Mouse (Mus musculus): ENCODE data around the gene P2rx1. TPM values are rescaled to one million over a fixed set of nuclear protein-coding genes. Genes with fewer than 3 reads are reported as not detected.

The P2rx1 gene
- polyA plus RNA-seq, 1 experiment from 2014 or later, result 4.8 TPM

DNA sequence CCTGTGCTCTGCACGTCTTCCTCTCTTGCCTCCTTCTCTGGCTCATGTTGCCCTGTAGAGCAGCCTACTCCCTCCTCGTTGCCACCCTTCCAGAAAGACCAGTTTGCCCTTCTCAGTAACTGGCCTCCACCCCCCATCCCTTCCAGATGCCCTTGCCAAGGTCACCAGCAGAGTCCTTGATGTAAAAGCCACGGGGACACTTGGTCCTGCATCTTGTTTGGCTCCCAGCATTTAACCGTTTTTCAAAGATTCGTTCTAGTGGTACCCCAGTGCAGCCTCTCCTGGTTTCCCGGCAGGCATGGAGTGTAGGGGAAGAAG, 17.2 kb downstream of the P2rx1 start:
- 76% methylated on average over 6 of the region's 6 CpGs for WGBS
- no peaks in the 10 kb centered on the region for H3K36me3 ChIP-seq
- peaks cover 25% of the 10 kb centered on the region for H3K4me1 ChIP-seq
- peaks cover 83% of the 10 kb centered on the region for H3K27me3 ChIP-seq (ENCODE audit: insufficient read depth, poor library complexity, severe bottlenecking)
- DNase-seq (ENCODE audit: low spot score), result no peak
- no peak overlapping the region for H3K27ac ChIP-seq
- H3K4me3 ChIP-seq, result no peak overlapping the region
- no peaks in the 10 kb centered on the region for H3K9me3 ChIP-seq

DNA sequence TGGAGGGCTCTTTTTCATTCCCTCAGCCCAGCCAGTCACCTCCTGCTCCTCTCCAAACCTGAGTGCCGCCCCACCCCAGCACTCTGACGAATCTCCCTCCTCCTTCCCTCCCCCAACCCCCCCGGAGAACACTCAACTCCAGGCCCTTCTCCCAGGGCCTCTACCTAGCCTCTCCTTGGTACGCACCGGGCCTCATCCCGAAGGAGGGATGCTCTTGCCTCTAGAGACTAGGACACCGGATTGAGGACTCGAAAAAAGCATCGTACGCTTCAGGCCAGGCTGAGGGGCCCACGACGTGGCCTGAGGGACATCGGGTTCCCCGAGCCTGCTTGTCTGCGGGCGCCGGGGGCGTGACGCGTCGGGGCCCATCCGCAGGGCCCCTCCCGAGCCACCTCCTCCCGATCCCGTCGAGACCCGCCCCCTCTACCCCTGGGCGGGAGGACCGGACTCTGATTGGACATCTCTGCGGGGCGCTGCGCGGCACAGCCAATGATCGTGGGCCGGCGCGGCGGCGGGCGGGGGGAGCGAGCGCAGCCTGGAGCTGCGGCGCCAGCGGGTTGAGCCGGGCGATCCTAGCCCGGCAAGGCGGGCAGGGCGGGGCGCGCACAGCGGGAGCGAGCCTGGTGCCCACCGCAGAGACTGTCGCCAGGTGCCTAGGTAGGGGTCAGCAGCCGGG, 19.7 kb downstream of the P2rx1 start, which contains the start of gene Camkk1:
TSS of gene Camkk1 (plus strand) at position 538 of the 676 bp plus-strand sequence.
- H3K9me3 ChIP-seq, result no peaks in the 10 kb centered on the region
- peaks cover 86% of the 10 kb centered on the region for H3K27me3 ChIP-seq (ENCODE audit: insufficient read depth, poor library complexity, severe bottlenecking)

DNA sequence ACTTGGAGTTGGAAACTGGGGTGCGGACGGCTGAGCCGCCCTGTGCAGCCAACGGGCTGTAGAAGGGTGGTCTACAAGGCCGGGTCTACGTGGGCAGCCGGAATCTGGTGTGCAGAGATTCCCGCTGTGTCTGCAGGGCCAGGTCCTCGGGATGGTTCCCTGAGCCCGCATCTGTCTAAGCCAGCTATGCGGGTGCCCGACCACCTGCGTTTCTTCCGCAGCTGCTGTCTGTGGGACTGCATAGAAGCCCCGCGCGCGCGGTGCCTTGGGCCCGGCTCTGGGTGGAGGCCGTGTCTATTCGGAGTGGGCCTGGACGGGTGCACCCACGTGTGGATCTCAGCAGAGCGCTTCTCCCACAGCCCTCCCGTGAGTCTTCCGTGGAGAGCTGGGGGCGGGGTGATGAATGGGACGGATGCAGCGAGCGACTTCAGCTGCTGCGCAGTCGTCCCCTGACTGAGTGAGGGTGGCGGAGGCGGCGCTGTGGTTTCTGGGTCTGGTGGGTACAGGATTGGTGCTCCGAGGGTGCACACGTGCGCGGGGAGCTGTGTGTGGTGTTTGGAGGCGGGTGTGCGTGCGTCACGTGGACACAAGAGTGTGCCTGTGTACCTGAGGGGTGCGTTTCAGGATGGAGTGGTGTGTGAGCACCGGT, 20.4 kb downstream of the P2rx1 start:
- H3K9me3 ChIP-seq, result no peaks in the 10 kb centered on the region
- peak overlapping the region; percentile 73 for H3K27ac ChIP-seq
- peaks cover 80% of the 10 kb centered on the region for H3K27me3 ChIP-seq (ENCODE audit: insufficient read depth, poor library complexity, severe bottlenecking)
- H3K4me1 ChIP-seq, result peaks cover 34% of the 10 kb centered on the region
- no peak for DNase-seq (ENCODE audit: low spot score)
- peak overlapping the region; percentile 79 for H3K4me3 ChIP-seq
- H3K36me3 ChIP-seq, result no peaks in the 10 kb centered on the region
- under 1% methylated on average over 46 of the region's 46 CpGs for WGBS

More for the DNA sequence above, 19.7 kb downstream of the P2rx1 start, which contains the start of gene Camkk1:
- WGBS, result under 1% methylated on average over 57 of the region's 57 CpGs
- H3K27ac ChIP-seq, result peak within 1 kb of the TSS; percentile 73
- DNase-seq (ENCODE audit: low spot score), result peak; percentile 94
- no peaks in the 10 kb centered on the region for H3K36me3 ChIP-seq
- peak within 1 kb of the TSS; percentile 79 for H3K4me3 ChIP-seq
- peaks cover 32% of the 10 kb centered on the region for H3K4me1 ChIP-seq

DNA sequence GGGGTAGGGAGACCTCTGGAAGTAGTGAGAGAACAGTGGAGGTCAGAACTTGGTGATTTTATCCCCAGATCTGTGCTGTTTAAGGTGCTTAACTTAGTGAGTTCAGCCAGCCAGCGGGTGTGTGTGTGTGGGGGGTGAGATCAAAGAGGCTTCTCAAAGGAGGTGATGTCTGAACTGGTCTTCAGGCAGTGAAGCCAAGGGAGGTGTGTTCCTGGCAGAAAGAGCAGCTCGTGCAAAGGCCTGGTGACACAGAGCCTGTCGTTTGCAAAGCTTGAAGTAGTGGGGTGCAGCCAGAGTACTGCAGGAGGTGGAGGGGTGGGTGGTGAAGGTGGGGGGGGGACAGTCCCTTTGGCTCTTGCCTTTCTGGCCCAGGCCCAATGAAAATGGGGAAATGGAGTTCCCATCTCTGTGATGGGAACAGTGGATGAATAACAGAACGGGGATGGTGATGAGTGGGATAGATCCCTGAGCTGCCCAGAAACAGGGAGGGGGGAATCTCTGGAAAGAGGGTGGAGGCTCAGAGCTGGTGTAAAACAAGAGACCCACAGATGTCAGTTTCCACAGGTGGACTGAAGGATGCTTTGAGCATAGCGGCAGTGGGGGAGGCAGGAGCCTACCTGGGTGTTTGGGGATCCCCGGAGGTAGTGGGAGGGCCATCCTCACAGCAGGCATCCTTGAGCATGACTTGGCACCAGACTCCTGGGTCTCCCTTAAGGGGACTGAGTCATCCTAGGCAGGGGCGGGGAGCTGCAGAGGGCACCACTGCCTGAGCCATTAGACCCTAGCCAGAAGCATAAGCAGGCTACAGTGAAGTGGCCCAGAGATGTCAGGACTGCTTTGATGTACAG, 22.3 kb downstream of the P2rx1 start:
- Histone ChIP-seq H3K4me1 (peaks cover 47% of the 10 kb centered on the region), H3K27ac (no peak overlapping the region), H3K27me3 (ENCODE audit: insufficient read depth, poor library complexity, severe bottlenecking) (peaks cover 65% of the 10 kb centered on the region), H3K4me3 (no peak overlapping the region), H3K36me3 (no peaks in the 10 kb centered on the region), H3K9me3 (no peaks in the 10 kb centered on the region)
- no peak for DNase-seq (ENCODE audit: low spot score)
- WGBS, result 52% methylated on average over 7 of the region's 7 CpGs

DNA sequence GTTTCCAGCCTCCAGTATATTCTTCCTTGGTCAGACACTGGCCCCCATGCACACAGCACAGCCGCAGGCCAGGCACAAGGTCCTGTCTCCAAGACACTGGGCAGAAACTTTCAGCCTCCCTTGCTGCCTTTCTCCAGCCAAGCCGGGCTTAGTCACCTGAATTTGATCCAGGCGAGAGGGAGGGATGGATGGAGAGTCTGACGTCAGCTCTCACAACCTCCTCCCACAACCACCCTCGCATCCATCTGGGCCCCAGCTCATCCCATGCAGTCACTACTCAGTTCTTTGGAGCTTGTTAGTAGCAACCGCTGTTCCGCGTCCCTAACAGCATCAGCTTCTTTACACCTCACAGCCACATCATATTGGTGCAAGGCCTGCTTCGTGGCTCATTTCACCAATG, 24.2 kb downstream of the P2rx1 start:
- Histone ChIP-seq H3K4me1 (peaks cover 63% of the 10 kb centered on the region), H3K9me3 (no peaks in the 10 kb centered on the region)

GRCm38 (mm10) chr11:73023827-73024226, 24.9 kb downstream of the P2rx1 start:
- Histone ChIP-seq H3K36me3 (no peaks in the 10 kb centered on the region), H3K27ac (peak overlapping the region; percentile 31; the same call in 1 of the 2 replicates), H3K4me3 (no peak overlapping the region), H3K27me3 (ENCODE audit: insufficient read depth, poor library complexity, severe bottlenecking) (peaks cover 39% of the 10 kb centered on the region), H3K4me1 (peaks cover 55% of the 10 kb centered on the region), H3K9me3 (no peaks in the 10 kb centered on the region)
- 68% methylated on average over 4 of the region's 4 CpGs for WGBS
- DNase-seq (ENCODE audit: low spot score), result no peak

More for the DNA sequence above, 24.2 kb downstream of the P2rx1 start:
- WGBS, result 53% methylated on average over 9 of the region's 9 CpGs
- Histone ChIP-seq H3K27me3 (ENCODE audit: insufficient read depth, poor library complexity, severe bottlenecking) (peaks cover 46% of the 10 kb centered on the region), H3K27ac (no peak overlapping the region), H3K36me3 (no peaks in the 10 kb centered on the region), H3K4me3 (no peak overlapping the region)
- no peak for DNase-seq (ENCODE audit: low spot score)

DNA sequence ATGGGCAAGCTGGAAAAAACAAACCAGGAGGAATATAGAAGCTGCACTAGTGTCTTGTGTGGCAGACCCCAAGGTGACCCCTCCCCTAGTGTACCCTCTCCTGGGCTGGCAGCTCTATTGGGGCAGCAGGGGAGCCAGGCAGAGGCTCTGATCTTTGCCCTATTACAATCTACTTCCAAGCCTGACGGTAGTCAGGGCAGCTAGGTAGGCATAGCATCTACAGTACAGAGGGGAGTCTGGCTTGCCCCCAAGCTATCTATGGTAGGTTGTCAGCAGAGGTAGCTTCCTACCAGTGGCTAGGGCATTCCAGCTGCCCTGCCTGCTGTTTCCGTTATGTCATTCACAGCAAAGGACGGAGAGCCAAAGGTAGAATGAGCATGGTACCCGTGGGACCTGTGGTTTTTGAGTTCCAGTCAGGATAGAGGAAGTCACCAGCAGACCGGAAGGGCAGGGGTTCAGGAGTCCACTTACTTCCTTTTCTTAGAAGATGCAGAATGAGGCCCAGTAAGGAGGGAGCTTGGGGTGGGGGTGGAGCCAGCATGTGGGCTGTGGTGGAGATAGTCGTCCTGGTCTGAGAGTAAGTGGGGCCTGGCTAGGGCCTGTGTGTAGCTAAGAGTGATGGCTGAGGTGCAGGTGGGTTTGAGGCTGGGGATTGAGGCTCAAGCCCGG, 25.5 kb downstream of the P2rx1 start:
- H3K27ac ChIP-seq, result peak overlapping the region; percentile 31; the same call in 1 of the 2 replicates

GRCm38 (mm10) chr11:73026961-73027360, 28.1 kb downstream of the P2rx1 start:
- Histone ChIP-seq H3K27me3 (ENCODE audit: insufficient read depth, poor library complexity, severe bottlenecking) (peaks cover 18% of the 10 kb centered on the region), H3K4me1 (peaks cover 54% of the 10 kb centered on the region), H3K4me3 (no peak overlapping the region), H3K9me3 (no peaks in the 10 kb centered on the region), H3K27ac (peak overlapping the region; percentile 37), H3K36me3 (no peaks in the 10 kb centered on the region)
- 40% methylated on average over 8 of the region's 8 CpGs for WGBS
- no peak for DNase-seq (ENCODE audit: low spot score)

More for the DNA sequence above, 25.5 kb downstream of the P2rx1 start:
- Histone ChIP-seq H3K4me1 (peaks cover 50% of the 10 kb centered on the region), H3K9me3 (no peaks in the 10 kb centered on the region), H3K36me3 (no peaks in the 10 kb centered on the region), H3K4me3 (no peak overlapping the region), H3K27me3 (ENCODE audit: insufficient read depth, poor library complexity, severe bottlenecking) (peaks cover 35% of the 10 kb centered on the region)
- DNase-seq (ENCODE audit: low spot score), result no peak
- WGBS, result 43% methylated on average over 7 of the region's 7 CpGs

GRCm38 (mm10) chr11:73030821-73031498, 32.1 kb downstream of the P2rx1 start:
- DNase-seq (ENCODE audit: low spot score), result peak; percentile 95
- Histone ChIP-seq H3K27me3 (ENCODE audit: insufficient read depth, poor library complexity, severe bottlenecking) (peaks cover 26% of the 10 kb centered on the region), H3K4me1 (peaks cover 30% of the 10 kb centered on the region), H3K9me3 (no peaks in the 10 kb centered on the region), H3K27ac (peak overlapping the region; percentile 78), H3K4me3 (peak overlapping the region; percentile 49), H3K36me3 (no peaks in the 10 kb centered on the region)
- WGBS, result 28% methylated on average over 20 of the region's 20 CpGs

DNA sequence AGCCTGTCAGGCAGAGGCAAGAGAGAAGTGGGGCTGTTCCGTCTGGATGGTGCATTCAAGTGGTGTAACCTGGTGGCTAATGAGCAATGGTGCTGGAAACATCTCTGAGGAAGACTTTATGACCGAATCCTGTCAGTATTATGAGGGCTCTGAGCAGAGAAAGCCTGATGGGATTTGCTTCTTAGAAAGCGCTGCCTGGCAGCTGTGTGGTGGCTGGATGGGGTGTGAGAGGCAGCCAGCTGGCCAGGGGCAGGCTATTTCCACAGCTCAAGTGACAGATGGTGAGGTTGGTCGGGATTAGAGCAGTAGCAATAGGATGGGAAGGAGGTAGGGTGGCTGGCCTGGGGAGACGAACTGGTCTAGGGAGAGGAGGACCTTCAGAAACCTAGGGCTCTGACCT, 32.6 kb downstream of the P2rx1 start:
- no peaks in the 10 kb centered on the region for H3K36me3 ChIP-seq
- DNase-seq (ENCODE audit: low spot score), result no peak
- WGBS, result 70% methylated on average over 5 of the region's 5 CpGs
- peak overlapping the region; percentile 78 for H3K27ac ChIP-seq
- peaks cover 26% of the 10 kb centered on the region for H3K27me3 ChIP-seq (ENCODE audit: insufficient read depth, poor library complexity, severe bottlenecking)
- peaks cover 32% of the 10 kb centered on the region for H3K4me1 ChIP-seq
- no peak overlapping the region for H3K4me3 ChIP-seq
- no peaks in the 10 kb centered on the region for H3K9me3 ChIP-seq

- no peak overlapping the region for H3K27ac ChIP-seq
- H3K9me3 ChIP-seq, result no peaks in the 10 kb centered on the region
- peaks cover 33% of the 10 kb centered on the region for H3K27me3 ChIP-seq (ENCODE audit: insufficient read depth, poor library complexity, severe bottlenecking)
- 50% methylated on average over 7 of the region's 7 CpGs for WGBS
- H3K36me3 ChIP-seq, result no peaks in the 10 kb centered on the region
- H3K4me1 ChIP-seq, result peaks cover 23% of the 10 kb centered on the region
- no peak for DNase-seq (ENCODE audit: low spot score)
- no peak overlapping the region for H3K4me3 ChIP-seq
Measured at GRCm38 (mm10) chr11:73036077-73036476, 37.2 kb downstream of the P2rx1 start.

DNA sequence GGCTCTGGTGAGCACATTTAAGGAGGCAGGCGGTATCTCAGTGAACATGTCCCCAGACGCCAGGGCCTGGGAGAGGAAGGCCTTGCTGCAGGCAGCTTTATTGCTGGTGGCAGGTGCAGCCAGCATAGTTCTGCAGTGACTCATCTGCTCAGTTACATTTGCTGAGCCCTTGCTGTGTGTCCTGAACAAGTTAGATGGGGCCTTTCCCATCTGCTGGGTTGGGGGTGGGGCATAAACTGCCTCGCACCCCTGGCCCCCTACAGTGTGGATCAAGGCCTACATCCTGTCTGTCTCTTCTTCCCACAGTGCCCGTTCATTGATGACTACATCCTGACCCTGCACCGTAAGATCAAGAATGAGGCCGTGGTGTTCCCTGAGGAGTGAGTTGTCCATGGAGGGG, 38.0 kb downstream of the P2rx1 start:
- 0 out of 2 replicates have a peak overlapping the region, but pooled peaks have one; percentile 6 for H3K27ac ChIP-seq
- DNase-seq (ENCODE audit: low spot score), result no peak
- no peaks in the 10 kb centered on the region for H3K36me3 ChIP-seq
- peaks cover 19% of the 10 kb centered on the region for H3K4me1 ChIP-seq
- no peak overlapping the region for H3K4me3 ChIP-seq
- 50% methylated on average over 6 of the region's 6 CpGs for WGBS
- H3K27me3 ChIP-seq (ENCODE audit: insufficient read depth, poor library complexity, severe bottlenecking), result peaks cover 25% of the 10 kb centered on the region
- H3K9me3 ChIP-seq, result no peaks in the 10 kb centered on the region
